Comparison of ENCODE assay signal across 10 mouse cellular contexts in the genomic region with DNA sequence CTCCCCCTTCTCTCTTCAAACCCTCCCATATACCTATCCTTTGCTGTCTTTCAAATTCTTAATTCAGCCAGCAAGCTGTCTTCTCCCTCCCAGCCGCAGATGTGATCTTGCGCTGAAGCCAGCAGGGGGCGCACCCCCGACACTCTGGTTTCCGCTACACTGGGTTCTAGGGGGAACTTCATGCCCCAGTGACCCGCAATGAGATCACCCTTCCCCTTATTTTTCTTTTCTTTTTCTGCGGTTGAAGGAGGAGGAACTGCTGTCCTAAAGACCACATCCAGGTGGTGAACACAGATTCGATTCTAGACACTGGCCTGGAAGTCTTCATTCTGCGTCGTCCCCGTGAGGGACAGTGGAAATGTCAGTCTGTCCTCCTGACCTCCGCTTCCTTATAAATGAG. TPM values are rescaled to one million over a fixed set of nuclear protein-coding genes. Genes with fewer than 3 reads are reported as not detected.
DNase-seq lines count a peak whose midpoint lies in the region; ATAC-seq lines count a peak whose summit lies in the region.
"Had no signal": no experiment of that assay in that cellular context is flagged by ENCODE, and none has a peak within 500 bp of the region (broad histone marks: within the 10 kb centered on the region; RNA-seq: fewer than 3 reads in every experiment).

No protein-coding gene starts in this region.

- WGBS in hindbrain, embryonic 10.5 days: 48% methylated on average over 12 of the region's 12 CpGs
- WGBS in hindbrain, embryonic 12.5 days: 51% methylated on average over 12 of the region's 12 CpGs

- ATAC-seq in hindbrain, embryonic 12.5 days (ENCODE audit: low FRiP score): no peak
- ATAC-seq in common myeloid progenitor, adult 5-6 weeks (replicated peaks; ENCODE audit: low read depth, poor library complexity, severe bottlenecking): peak; percentile 94
- ATAC-seq in neutrophil, adult 5-6 weeks (ENCODE audit: extremely low read depth, insufficient number of reproducible peaks, low FRiP score, poor library complexity, severe bottlenecking): peak; percentile 89

- intact Hi-C loops in heart, postnatal 36 days (cut with DNase I): loop anchor here (1.0 kb wide), 1 partner anchor 53 kb away; no protein-coding TSS in a partner anchor

- H3K9me3 ChIP-seq in hindbrain, embryonic 10.5 days: no peaks in the 10 kb centered on the region
- H3K9me3 ChIP-seq in hindbrain, embryonic 12.5 days (replicated peaks): no peaks in the 10 kb centered on the region
- H3K9me3 ChIP-seq: embryonic facial prominence, embryonic 15.5 days had no signal

- H3K27me3 ChIP-seq in hindbrain, embryonic 10.5 days (ENCODE audit: insufficient read depth, poor library complexity, severe bottlenecking): no peaks in the 10 kb centered on the region
- no peaks in the 10 kb centered on the region for H3K27me3 ChIP-seq in hindbrain, embryonic 12.5 days
- H3K27me3 ChIP-seq: embryonic facial prominence, embryonic 15.5 days had no signal

- peaks cover 17% of the 10 kb centered on the region for H3K4me1 ChIP-seq in hindbrain, embryonic 10.5 days (replicated peaks)
- H3K4me1 ChIP-seq in hindbrain, embryonic 12.5 days: no peaks in the 10 kb centered on the region
- H3K4me1 ChIP-seq: embryonic facial prominence, embryonic 15.5 days had no signal

- no peak overlapping the region for H3K4me2 ChIP-seq in hindbrain, embryonic 12.5 days (replicated peaks)
- H3K4me2 ChIP-seq: embryonic facial prominence, embryonic 15.5 days had no signal

- H3K36me3 ChIP-seq in hindbrain, embryonic 10.5 days: no peaks in the 10 kb centered on the region
- no peaks in the 10 kb centered on the region for H3K36me3 ChIP-seq in hindbrain, embryonic 12.5 days
- H3K36me3 ChIP-seq: embryonic facial prominence, embryonic 15.5 days had no signal

- H3K27ac ChIP-seq in hindbrain, embryonic 10.5 days: no peak overlapping the region
- H3K27ac ChIP-seq in hindbrain, embryonic 12.5 days: no peak overlapping the region
- H3K27ac ChIP-seq: embryonic facial prominence, embryonic 15.5 days had no signal

- peak; percentile 44 for DNase-seq in hindbrain, embryonic 10.5 days (ENCODE audit: low spot score)
- DNase-seq in ES-CJ7 (ENCODE audit: low read depth, low spot score): peak; percentile 67
- peak; percentile 50 to 63 for DNase-seq in heart, postnatal 36 days
- peak; percentile 73 for DNase-seq in liver
- peak; percentile 91 for DNase-seq in thymus, postnatal 4 days

- no peak overlapping the region for H3K4me3 ChIP-seq in hindbrain, embryonic 10.5 days
- no peak overlapping the region for H3K4me3 ChIP-seq in hindbrain, embryonic 12.5 days
- H3K4me3 ChIP-seq: embryonic facial prominence, embryonic 15.5 days; myocyte had no signal

- no peak overlapping the region for H3K9ac ChIP-seq in hindbrain, embryonic 12.5 days
- H3K9ac ChIP-seq: embryonic facial prominence, embryonic 15.5 days had no signal

RNA-seq across cellular contexts. Expression of a gene that starts 31.3 kb away (rescaled TPM):
- 0.31 and 0.35 TPM in 2 replicates for polyA plus RNA-seq in hindbrain, embryonic 10.5 days (2016; fragmentation: Nextera tagmentation; extraction: Ambion mirVana)
- polyA plus RNA-seq in hindbrain, embryonic 12.5 days (2016; fragmentation: Nextera tagmentation; extraction: Ambion mirVana): 0.35 and 0.62 TPM in 2 replicates
- total RNA-seq in common myeloid progenitor, adult 5-6 weeks (2017): 0.05 and 0.78 TPM in 2 replicates
- total RNA-seq in heart, postnatal 36 days (2021): 1 to 10 TPM; 1.6 to 2.0 TPM
- 181 and 203 TPM in 2 replicates for total RNA-seq in neutrophil, adult 5-6 weeks (2017)

Comparison
In these comparisons a context has a peak if more than half of its experiments do, and no peak if none do; other contexts are left out.
1. RNA of a gene that starts 31.3 kb away (total RNA-seq): 181 to 203 TPM in neutrophil, adult 5-6 weeks; 1.6 to 2.0 TPM in heart, postnatal 36 days and 0.05 to 0.78 TPM in common myeloid progenitor, adult 5-6 weeks; every median in the first group is over 10 times any median in the second.
2. Peak in every context shown above with its lines, with median percentiles within 50 percentile points of each other: DNase-seq.